Mouse (Mus musculus): ENCODE measurements around the gene Pitpnc1. TPM values are rescaled to one million over a fixed set of nuclear protein-coding genes. Genes with fewer than 3 reads are reported as not detected.
A peak's percentile ranks its signal among the peaks of the same experiment; 100 is the strongest.

Gene Pitpnc1
- total and polyA plus RNA-seq, 3 experiments, result 2.4 to 5.4 (median 3.6) TPM

DNA sequence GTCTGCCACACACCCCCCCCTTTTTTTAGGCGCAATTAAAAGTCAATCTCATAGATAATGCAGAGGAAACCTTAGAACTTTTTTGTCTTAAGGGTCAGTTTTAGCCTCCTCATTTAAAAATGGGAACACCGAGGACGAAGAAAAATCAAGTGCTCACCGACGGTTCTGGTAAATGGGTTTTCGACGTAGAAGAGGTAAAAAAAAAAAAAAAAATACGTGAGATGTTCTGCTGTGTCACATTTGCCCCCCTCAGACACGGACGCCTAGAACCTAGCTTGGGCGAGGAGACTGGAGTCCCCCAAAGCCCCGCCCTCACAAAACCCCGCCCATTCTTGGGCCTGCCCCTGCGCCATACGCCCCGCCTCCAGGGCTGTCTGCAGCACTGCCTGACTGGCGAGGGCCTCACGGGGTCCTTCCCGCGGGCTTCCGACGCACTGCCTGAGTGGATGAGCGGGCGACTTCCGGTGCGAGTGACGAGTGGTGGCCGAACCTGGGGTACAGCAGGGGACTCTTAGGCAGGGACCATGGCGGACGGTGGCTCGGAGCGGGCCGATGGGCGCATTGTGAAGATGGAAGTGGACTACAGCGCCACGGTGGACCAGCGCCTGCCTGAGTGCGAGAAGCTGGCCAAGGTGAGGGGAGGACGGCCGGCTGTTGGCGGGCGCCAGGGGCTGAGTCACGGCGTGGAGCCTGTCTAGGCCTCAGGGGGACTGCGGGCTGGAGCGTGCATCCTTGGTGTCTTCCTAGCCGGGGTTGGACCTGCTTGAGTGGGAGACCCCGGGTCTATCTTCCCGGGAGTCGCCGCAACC is 8.8 kb upstream of the Pitpnc1 start, which contains the start of gene Psmd12 (continued):
- TF ChIP-seq GABPA (IDR thresholded peaks at IDR 0.05; ENCODE audit: insufficient replicate concordance, low read depth, low read length) (no peak; the same call in 1 of the 2 replicates), MEF2A (IDR thresholded peaks at IDR 0.05; ENCODE audit: borderline replicate concordance, low read depth, low read length) (peak; percentile 67; the same call in 1 of the 2 replicates), HCFC1 (IDR thresholded peaks at IDR 0.05; ENCODE audit: low read depth, low read length) (peak; percentile 94), JUND (conservative IDR thresholded peaks at IDR 0.05; ENCODE audit: low read depth, low read length) (no peak), TBP (conservative IDR thresholded peaks at IDR 0.05; ENCODE audit: low read depth, low read length) (peak; percentile 68; the same call in 1 of the 2 replicates), JUN (IDR thresholded peaks at IDR 0.05; ENCODE audit: insufficient read depth, low read depth, low read length) (no peak), EP300 (IDR thresholded peaks at IDR 0.05; ENCODE audit: low read length) (no peak), PAX5 (IDR thresholded peaks at IDR 0.05; ENCODE audit: low read length) (no peak), POLR2A (IDR thresholded peaks at IDR 0.05; ENCODE audit: low read depth, low read length) (peak; percentile 97), CHD1 (IDR thresholded peaks at IDR 0.05; ENCODE audit: low read depth, low read length) (no peak), SIN3A (IDR thresholded peaks at IDR 0.05; ENCODE audit: low read length) (peak; percentile 74), ZMIZ1 (IDR thresholded peaks at IDR 0.05; ENCODE audit: low read depth, low read length) (peak; percentile 97), POLR2AphosphoS2 (IDR thresholded peaks at IDR 0.05; ENCODE audit: low read depth, low read length) (peak; percentile 89; the same call in 1 of the 2 replicates), TCF12 (IDR thresholded peaks at IDR 0.05; ENCODE audit: low read depth, low read length) (peak; percentile 95), ETS1 (conservative IDR thresholded peaks at IDR 0.05; ENCODE audit: low read depth, low read length) (no peak), IRF4 (IDR thresholded peaks at IDR 0.05; ENCODE audit: low read depth, low read length) (peak; percentile 32; the same call in 1 of the 2 replicates), MAX (IDR thresholded peaks at IDR 0.05; ENCODE audit: low read length) (peak; percentile 100), MYC (IDR thresholded peaks at IDR 0.05; ENCODE audit: low read depth, low read length) (no peak), MXI1 (IDR thresholded peaks at IDR 0.05; ENCODE audit: low read depth, low read length) (peak; percentile 90), BHLHE40 (IDR thresholded peaks at IDR 0.05; ENCODE audit: low read depth, low read length) (no peak; the same call in 1 of the 2 replicates), ZNF384 (IDR thresholded peaks at IDR 0.05; ENCODE audit: low read depth, low read length) (peak; percentile 68; the same call in 1 of the 2 replicates), CHD2 (IDR thresholded peaks at IDR 0.05; ENCODE audit: low read length) (no peak), SMC3 (IDR thresholded peaks at IDR 0.05; ENCODE audit: low read depth, low read length) (no peak)

DNA sequence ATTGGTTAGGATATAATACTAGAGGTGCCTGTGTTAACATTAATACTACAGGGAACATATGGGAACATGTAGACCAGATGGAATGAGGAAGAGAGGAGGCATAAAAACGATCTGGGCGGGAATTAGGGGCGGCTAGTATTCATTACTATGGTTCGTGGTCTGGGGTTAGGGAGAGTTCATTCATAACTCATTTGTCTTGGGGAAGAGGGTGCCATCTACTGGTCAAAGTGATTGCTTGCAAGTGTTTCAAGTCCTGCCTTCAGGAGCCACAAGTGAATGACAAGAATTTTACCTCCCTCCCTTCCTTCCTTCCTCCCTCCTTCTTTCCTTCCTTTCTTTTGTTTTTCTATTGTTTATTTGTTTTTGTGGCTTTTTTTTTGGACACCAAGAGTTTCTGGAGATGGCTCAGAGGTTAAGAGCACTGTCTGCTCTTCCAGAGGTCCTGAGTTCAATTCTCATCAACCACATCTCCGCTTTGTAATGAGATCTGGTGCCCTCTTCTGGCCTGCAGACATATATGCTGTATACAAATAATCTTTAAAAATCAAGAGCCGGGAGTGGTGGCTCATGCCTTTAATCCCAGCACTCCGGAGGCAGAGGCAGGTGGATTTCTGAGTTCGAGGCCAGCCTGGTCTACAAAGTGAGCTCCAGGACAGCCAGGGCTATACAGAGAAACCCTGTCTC is 2.8 kb upstream of the Pitpnc1 start:
- no peaks in the 10 kb centered on the region for H3K36me3 ChIP-seq (replicated peaks in 1 of 2; ENCODE audit: control insufficient read depth in 1 of 2, insufficient read depth in 1 of 2, low read length in 1 of 2)
- H3K9me3 ChIP-seq (replicated peaks; ENCODE audit: low read length), result no peaks in the 10 kb centered on the region
- peak overlapping the region; percentile 63 for H3K4me2 ChIP-seq (ENCODE audit: insufficient read depth, low read depth, poor library complexity, severe bottlenecking)
- in situ Hi-C loops (cut with MboI; ENCODE audit: low pct_ligation_motif_present, low pct_unique_long_range_greater_than_20kb, low sequenced_read_pairs) (loop anchor here (5.0 kb wide), 3 partner anchors 96 to 256 kb away; no protein-coding TSS in a partner anchor), dilution Hi-C loops (cut with MboI; ENCODE audit: extremely low pct_ligation_motif_present, extremely low pct_unique_long_range_greater_than_20kb, low sequenced_read_pairs) (no loop called here)
- no peak overlapping the region for H3K27ac ChIP-seq (ENCODE audit: insufficient read depth, low read depth)
- H3K27me3 ChIP-seq (replicated peaks), result peaks cover 2% of the 10 kb centered on the region
- no peak overlapping the region for H3K9ac ChIP-seq (ENCODE audit: insufficient read depth, low read depth)
- DNase-seq (ENCODE audit: extremely low read depth), result peak; percentile 95
- H3K4me3 ChIP-seq (replicated peaks in 1 of 3; ENCODE audit: low read depth in 2 of 3, low read length in 2 of 3, poor library complexity in 1 of 3), result peak overlapping the region in 1 of 3 experiments; percentile 5
- no peaks in the 10 kb centered on the region for H3K79me2 ChIP-seq (replicated peaks; ENCODE audit: control insufficient read depth, extremely low read depth, insufficient read depth, poor library complexity, severe bottlenecking)
- peaks cover under 1 to 19% of the 10 kb centered on the region in 2 experiments; a peak in 3 of 4 replicates for H3K4me1 ChIP-seq (ENCODE audit: control insufficient read depth in 1 of 2, insufficient read depth in 2 of 2)
- TF ChIP-seq POLR2AphosphoS2 (IDR thresholded peaks at IDR 0.05; ENCODE audit: low read depth, low read length), result no peak
- TF ChIP-seq ZC3H11A (IDR thresholded peaks at IDR 0.05; ENCODE audit: low read depth, low read length), result no peak
- TF ChIP-seq EP300 (IDR thresholded peaks at IDR 0.05; ENCODE audit: low read length), result no peak
- peak; percentile 33; the same call in 1 of the 2 replicates for TF ChIP-seq JUND (conservative IDR thresholded peaks at IDR 0.05; ENCODE audit: low read depth, low read length)
- TF ChIP-seq IRF4 (IDR thresholded peaks at IDR 0.05; ENCODE audit: low read depth, low read length), result peak; percentile 7; the same call in 1 of the 2 replicates
- no peak for TF ChIP-seq E2F4 (IDR thresholded peaks at IDR 0.05; ENCODE audit: insufficient replicate concordance, low read depth, low read length)
- no peak for TF ChIP-seq UBTF (IDR thresholded peaks at IDR 0.05; ENCODE audit: low read depth, low read length)
- TF ChIP-seq NRF1 (IDR thresholded peaks at IDR 0.05; ENCODE audit: low read depth, low read length), result no peak
- TF ChIP-seq MAZ (IDR thresholded peaks at IDR 0.05; ENCODE audit: low read depth, low read length), result no peak
- TF ChIP-seq USF2 (conservative IDR thresholded peaks at IDR 0.05; ENCODE audit: low read depth, low read length), result no peak
- TF ChIP-seq JUN (IDR thresholded peaks at IDR 0.05; ENCODE audit: insufficient read depth, low read depth, low read length), result no peak
- no peak for TF ChIP-seq MXI1 (IDR thresholded peaks at IDR 0.05; ENCODE audit: low read depth, low read length)
- TF ChIP-seq BHLHE40 (IDR thresholded peaks at IDR 0.05; ENCODE audit: low read depth, low read length), result no peak
- peak; percentile 56; the same call in 1 of the 2 replicates for TF ChIP-seq ZNF384 (IDR thresholded peaks at IDR 0.05; ENCODE audit: low read depth, low read length)
- TF ChIP-seq CHD2 (IDR thresholded peaks at IDR 0.05; ENCODE audit: low read length), result no peak
- TF ChIP-seq ZMIZ1 (IDR thresholded peaks at IDR 0.05; ENCODE audit: low read depth, low read length), result no peak
- TF ChIP-seq ETS1 (conservative IDR thresholded peaks at IDR 0.05; ENCODE audit: low read depth, low read length), result no peak
- TF ChIP-seq POLR2A (IDR thresholded peaks at IDR 0.05; ENCODE audit: low read depth, low read length), result no peak
- peak; percentile 75 for TF ChIP-seq RAD21 (IDR thresholded peaks at IDR 0.05; ENCODE audit: low read depth, low read length)
- peak; percentile 70 for TF ChIP-seq MYC (IDR thresholded peaks at IDR 0.05; ENCODE audit: low read depth, low read length)
- no peak for TF ChIP-seq CHD1 (IDR thresholded peaks at IDR 0.05; ENCODE audit: low read depth, low read length)
- TF ChIP-seq RCOR1 (conservative IDR thresholded peaks at IDR 0.05; ENCODE audit: low read depth, low read length), result no peak
